In the genomic region with DNA sequence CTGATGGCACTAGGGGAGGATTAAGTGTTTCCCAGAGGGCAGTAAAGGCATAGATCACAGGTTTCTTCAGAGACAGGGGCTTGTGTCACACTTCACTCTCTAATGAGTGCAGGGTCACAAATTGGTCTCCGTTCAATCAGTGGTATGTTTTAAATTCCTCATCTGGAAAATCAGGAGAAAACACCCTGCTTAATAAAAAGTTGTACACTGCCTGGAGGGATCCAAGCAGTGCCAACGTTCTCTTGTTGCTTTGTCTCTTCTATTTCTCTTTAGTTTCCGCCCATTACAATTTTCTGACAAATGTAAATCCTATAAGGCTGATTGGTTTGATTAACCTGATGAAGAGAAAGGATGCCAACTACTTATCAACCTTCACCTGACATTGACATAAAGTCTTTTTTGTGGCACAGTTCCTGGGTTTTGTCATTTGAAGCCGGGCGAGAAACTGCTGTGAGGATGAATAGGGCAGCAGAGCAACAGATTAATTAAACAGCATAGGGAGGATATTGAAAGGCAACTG, we compare ENCODE assay signal across 17 mouse cellular contexts.
"Had no signal": no experiment of that assay in that cellular context is flagged by ENCODE, and none has a peak within 500 bp of the region (broad histone marks: within the 10 kb centered on the region; RNA-seq: fewer than 3 reads in every experiment).

No protein-coding gene starts in this region.

- H3K27ac ChIP-seq: left cerebral cortex, adult 2 months; liver, embryonic 14.5 days; macrophage; midbrain, embryonic 13.5 days; stomach, postnatal 0 days had no signal

- DNase-seq: kidney, adult 18-20 months; kidney, adult 9 months; kidney, postnatal 14 days; kidney, postnatal 4 days; layer of hippocampus, postnatal 36 days; liver, postnatal 0 days; lung, embryonic 14.5 days; thymus, adult 2 months; thymus, postnatal 14 days; thymus, postnatal 4 days had no signal

- H3K36me3 ChIP-seq: midbrain, embryonic 13.5 days had no signal

- ATAC-seq: liver, postnatal 0 days; lung, postnatal 0 days; midbrain, embryonic 13.5 days had no signal

- H3K27me3 ChIP-seq: midbrain, embryonic 13.5 days had no signal

- H3K4me3 ChIP-seq: left cerebral cortex, adult 2 months; midbrain, embryonic 13.5 days had no signal

- H3K9me3 ChIP-seq: midbrain, embryonic 13.5 days had no signal

- H3K9ac ChIP-seq: liver, embryonic 14.5 days; liver, postnatal 0 days; lung, embryonic 14.5 days; midbrain, embryonic 13.5 days had no signal

- H3K4me2 ChIP-seq: liver, embryonic 11.5 days; lung, embryonic 14.5 days; midbrain, embryonic 13.5 days had no signal
